Mouse (Mus musculus): Measurements from ENCODE around the gene Sephs2. TPM values are rescaled to one million over a fixed set of nuclear protein-coding genes. Genes with fewer than 3 reads are reported as not detected.

Sephs2 gene
- polyA plus RNA-seq, 1 experiment from 2014 or later = 69.4 TPM

- no peaks in the 10 kb centered on the region for H3K9me3 ChIP-seq
- 86% methylated on average over 11 of the region's 11 CpGs for WGBS
- H3K27ac ChIP-seq = no peak overlapping the region
- H3K9ac ChIP-seq = no peak overlapping the region
- peaks cover 21% of the 10 kb centered on the region for H3K36me3 ChIP-seq
- no peak for ATAC-seq (ENCODE audit: low FRiP score, low read depth)
- H3K4me1 ChIP-seq = peaks cover 7% of the 10 kb centered on the region
- no peak overlapping the region for H3K4me3 ChIP-seq
- no peak overlapping the region for H3K4me2 ChIP-seq (replicated peaks)
- H3K27me3 ChIP-seq = no peaks in the 10 kb centered on the region
Observed at GRCm38 (mm10) chr7:127225147-127225995, 48.5 kb downstream of the Sephs2 start.

GRCm38 (mm10) chr7:127224616-127225015 is 49.2 kb downstream of the Sephs2 start:
- no peak overlapping the region for H3K4me3 ChIP-seq
- 90% methylated on average over 6 of the region's 6 CpGs for WGBS

GRCm38 (mm10) chr7:127223515-127224478 is 50.1 kb downstream of the Sephs2 start:
- H3K4me3 ChIP-seq = no peak overlapping the region
- ATAC-seq (ENCODE audit: low FRiP score, low read depth) = no peak
- H3K4me2 ChIP-seq (replicated peaks) = no peak overlapping the region
- no peak overlapping the region for H3K27ac ChIP-seq
- H3K4me1 ChIP-seq = no peaks in the 10 kb centered on the region
- WGBS = 84% methylated on average over 6 of the region's 6 CpGs
- no peak overlapping the region for H3K9ac ChIP-seq
- no peaks in the 10 kb centered on the region for H3K27me3 ChIP-seq
- H3K9me3 ChIP-seq = no peaks in the 10 kb centered on the region
- peaks cover 5% of the 10 kb centered on the region; the same call in 1 of the 2 replicates for H3K36me3 ChIP-seq

More at GRCm38 (mm10) chr7:127224616-127225015, 49.2 kb downstream of the Sephs2 start:
- H3K27ac ChIP-seq = no peak overlapping the region
- H3K27me3 ChIP-seq = no peaks in the 10 kb centered on the region
- peaks cover 13% of the 10 kb centered on the region for H3K36me3 ChIP-seq
- H3K4me1 ChIP-seq = no peaks in the 10 kb centered on the region
- H3K9me3 ChIP-seq = no peaks in the 10 kb centered on the region
- no peak overlapping the region for H3K4me2 ChIP-seq (replicated peaks)
- no peak overlapping the region for H3K9ac ChIP-seq
- ATAC-seq (ENCODE audit: low FRiP score, low read depth) = no peak

- Histone ChIP-seq H3K9ac (no peak overlapping the region), H3K4me2 (replicated peaks) (no peak overlapping the region), H3K4me3 (no peak overlapping the region), H3K36me3 (0 out of 2 replicates have a peak, but pooled peaks cover 4% of the 10 kb centered on the region), H3K27me3 (no peaks in the 10 kb centered on the region), H3K27ac (no peak overlapping the region), H3K9me3 (no peaks in the 10 kb centered on the region), H3K4me1 (no peaks in the 10 kb centered on the region)
- ATAC-seq (ENCODE audit: low FRiP score, low read depth) = no peak
- WGBS = 97% methylated on average over 3 of the region's 3 CpGs
Observed at GRCm38 (mm10) chr7:127223106-127223505, 50.7 kb downstream of the Sephs2 start.

Other genes starting within 250 kb of the Sephs2 start
- 61.9 and 64.6 TPM in 2 replicates for gene Maz, start 247.0 kb downstream of the Sephs2 start, polyA plus RNA-seq (2015; fragmentation: Nextera tagmentation; extraction: Ambion mirVana)
- 113 and 118 TPM in 2 replicates for gene Kif22, start 231.6 kb downstream of the Sephs2 start, polyA plus RNA-seq (2015; fragmentation: Nextera tagmentation; extraction: Ambion mirVana)
- not detected in 2 replicates for gene Zg16, start 186.7 kb downstream of the Sephs2 start, polyA plus RNA-seq (2015; fragmentation: Nextera tagmentation; extraction: Ambion mirVana)
- 2.6 and 2.7 TPM in 2 replicates for gene AI467606, start 182.7 kb downstream of the Sephs2 start, polyA plus RNA-seq (2015; fragmentation: Nextera tagmentation; extraction: Ambion mirVana)
- gene Qprt, start 151.8 kb downstream of the Sephs2 start, polyA plus RNA-seq (2015; fragmentation: Nextera tagmentation; extraction: Ambion mirVana) = 3.1 and 3.4 TPM in 2 replicates
- 0.25 and 0.34 TPM in 2 replicates for gene Spn, start 136.2 kb downstream of the Sephs2 start, polyA plus RNA-seq (2015; fragmentation: Nextera tagmentation; extraction: Ambion mirVana)
- gene Cd2bp2, start 78.0 kb downstream of the Sephs2 start, polyA plus RNA-seq (2015; fragmentation: Nextera tagmentation; extraction: Ambion mirVana) = 72.2 and 72.4 TPM in 2 replicates
- gene Tbc1d10b, start 65.6 kb downstream of the Sephs2 start, polyA plus RNA-seq (2015; fragmentation: Nextera tagmentation; extraction: Ambion mirVana) = 31.7 and 34.8 TPM in 2 replicates
- 350 and 353 TPM in 2 replicates for gene Mylpf, start 65.2 kb downstream of the Sephs2 start, polyA plus RNA-seq (2015; fragmentation: Nextera tagmentation; extraction: Ambion mirVana)
- gene Zfp553, start 41.0 kb downstream of the Sephs2 start, polyA plus RNA-seq (2015; fragmentation: Nextera tagmentation; extraction: Ambion mirVana) = 51.8 and 52.1 TPM in 2 replicates
- gene Sept1, start 40.9 kb downstream of the Sephs2 start, polyA plus RNA-seq (2015; fragmentation: Nextera tagmentation; extraction: Ambion mirVana) = 23.5 and 27.9 TPM in 2 replicates
- 75.1 and 82.7 TPM in 2 replicates for gene Zfp771, start 29.8 kb downstream of the Sephs2 start, polyA plus RNA-seq (2015; fragmentation: Nextera tagmentation; extraction: Ambion mirVana)
- gene Dctpp1, start 13.3 kb downstream of the Sephs2 start, polyA plus RNA-seq (2015; fragmentation: Nextera tagmentation; extraction: Ambion mirVana) = 172 and 176 TPM in 2 replicates
- 0.69 TPM in 2 replicates for gene Itgal, start 22.2 kb upstream of the Sephs2 start, polyA plus RNA-seq (2015; fragmentation: Nextera tagmentation; extraction: Ambion mirVana)
- 19.8 and 20.6 TPM in 2 replicates for gene Zfp768, start 71.5 kb upstream of the Sephs2 start, polyA plus RNA-seq (2015; fragmentation: Nextera tagmentation; extraction: Ambion mirVana)
- gene Zfp747, start 102.0 kb upstream of the Sephs2 start, polyA plus RNA-seq (2015; fragmentation: Nextera tagmentation; extraction: Ambion mirVana) = 8.7 and 9.2 TPM in 2 replicates
- 5.9 and 6.8 TPM in 2 replicates for gene 9130019O22Rik, start 113.1 kb upstream of the Sephs2 start, polyA plus RNA-seq (2015; fragmentation: Nextera tagmentation; extraction: Ambion mirVana)
- 7.6 and 7.9 TPM in 2 replicates for gene E430018J23Rik, start 119.6 kb upstream of the Sephs2 start, polyA plus RNA-seq (2015; fragmentation: Nextera tagmentation; extraction: Ambion mirVana)
- gene Zfp764, start 132.8 kb upstream of the Sephs2 start, polyA plus RNA-seq (2015; fragmentation: Nextera tagmentation; extraction: Ambion mirVana) = 8.1 and 8.4 TPM in 2 replicates
- gene Zfp688, start 148.0 kb upstream of the Sephs2 start, polyA plus RNA-seq (2015; fragmentation: Nextera tagmentation; extraction: Ambion mirVana) = 27.4 and 28.8 TPM in 2 replicates
- gene Zfp689, start 175.1 kb upstream of the Sephs2 start, polyA plus RNA-seq (2015; fragmentation: Nextera tagmentation; extraction: Ambion mirVana) = 12.2 and 13.9 TPM in 2 replicates
- gene Prr14, start 185.6 kb upstream of the Sephs2 start, polyA plus RNA-seq (2015; fragmentation: Nextera tagmentation; extraction: Ambion mirVana) = 37.6 and 42.3 TPM in 2 replicates
- gene Fbrs, start 205.1 kb upstream of the Sephs2 start, polyA plus RNA-seq (2015; fragmentation: Nextera tagmentation; extraction: Ambion mirVana) = 15.0 and 15.3 TPM in 2 replicates
- 48.3 and 49.7 TPM in 2 replicates for gene Srcap, start 237.9 kb upstream of the Sephs2 start, polyA plus RNA-seq (2015; fragmentation: Nextera tagmentation; extraction: Ambion mirVana)
- gene Gm42715, start 245.5 kb upstream of the Sephs2 start, polyA plus RNA-seq (2015; fragmentation: Nextera tagmentation; extraction: Ambion mirVana) = 18.3 and 18.9 TPM in 2 replicates